Mouse (Mus musculus) heart, embryonic 14.5 days (tissue): ENCODE measurements around the gene Syde1. TPM values are rescaled to one million over a fixed set of nuclear protein-coding genes. Genes with fewer than 3 reads are reported as not detected.

Source experiments
- ATAC-seq: fragments of 200-750 bp; cut with Nextera tagmentation; 2 replicates; pipeline ENCODE4 v1.8.0; 2017; ENCODE audit warnings: low read depth, moderate TSS enrichment; ENCODE audit not compliant: insufficient number of reproducible peaks, insufficient read depth, low FRiP score
- H3K27ac ChIP-seq, 2 experiments: fragments of 200-500 bp in 1 of 2; fragments of 300-500 bp in 1 of 2; sonication (generic) in 1 of 2; replicated peaks in 1 of 2; 2 replicates each; pipeline ENCODE4 v1.5.1; 2012 to 2014; ENCODE audit warnings: low read depth in 2 of 2, low read length in 2 of 2, control low read depth in 1 of 2, mild to moderate bottlenecking in 1 of 2, mixed read lengths in 1 of 2; ENCODE audit not compliant: control insufficient read depth in 1 of 2, insufficient read depth in 1 of 2
- H3K27me3 ChIP-seq: fragments of 300-500 bp; sonication (generic); 2 replicates; pipeline ENCODE4 v1.6.1; 2014; ENCODE audit warnings: mild to moderate bottlenecking, low read length, control low read depth; ENCODE audit not compliant: control insufficient read depth, insufficient read depth
- H3K36me3 ChIP-seq: fragments of 300-500 bp; sonication (generic); 2 replicates; pipeline ENCODE4 v1.6.1; 2014; ENCODE audit warnings: mild to moderate bottlenecking, control low read depth, low read length, mixed read lengths; ENCODE audit not compliant: control insufficient read depth, insufficient read depth
- H3K4me1 ChIP-seq, 2 experiments: fragments of 200-500 bp in 1 of 2; fragments of 300-500 bp in 1 of 2; sonication (generic) in 1 of 2; 2 replicates each; pipeline ENCODE4 v1.6.1; 2012 to 2014; ENCODE audit warnings: low read length in 2 of 2, control low read depth in 1 of 2, mixed read lengths in 1 of 2; ENCODE audit not compliant: control insufficient read depth in 2 of 2, insufficient read depth in 2 of 2
- H3K4me2 ChIP-seq: fragments of 300-500 bp; sonication (generic); 2 replicates; pipeline ENCODE4 v1.6.1; 2014; ENCODE audit warnings: mild to moderate bottlenecking, low read length
- H3K4me3 ChIP-seq, 2 experiments: fragments of 200-500 bp in 1 of 2; fragments of 300-500 bp in 1 of 2; sonication (generic) in 1 of 2; 2 replicates each; pipeline ENCODE4 v1.5.1; 2012 to 2014; ENCODE audit warnings: low read length in 2 of 2, mild to moderate bottlenecking in 2 of 2, control low read depth in 1 of 2, low read depth in 1 of 2, moderate library complexity in 1 of 2; ENCODE audit not compliant: control insufficient read depth in 1 of 2, insufficient read depth in 1 of 2
- H3K9ac ChIP-seq: fragments of 300-500 bp; sonication (generic); 2 replicates; pipeline ENCODE4 v1.6.1; 2014; ENCODE audit warnings: mild to moderate bottlenecking, low read length
- H3K9me3 ChIP-seq: fragments of 300-500 bp; sonication (generic); 2 replicates; pipeline ENCODE4 v1.6.1; 2016; ENCODE audit warnings: low read length, control low read depth; ENCODE audit not compliant: control insufficient read depth
- WGBS: fragments of 180-500 bp; shearing (Covaris S2); extraction: QIAGEN DNeasy Blood & Tissue Kit; methylation state at CpG from one replicate; pipeline ENCODE4 v1.1.7; 2014; 5-methylcytosine and 5-hydroxymethylcytosine counted together
- polyA plus RNA-seq: library from polyadenylated mRNA; unstranded; fragments of >200 nt; fragmentation: Nextera tagmentation; extraction: Ambion mirVana; gene quantifications from 2 replicates; pipeline ENCODE4 v1.2.1, GENCODE M21; 2014

Syde1 gene
- polyA plus RNA-seq, 1 experiment from 2014 or later, result 15.6 TPM

- H3K27ac ChIP-seq, result no peak overlapping the region
- 96% methylated on average over 13 of the region's 13 CpGs for WGBS
- H3K4me2 ChIP-seq, result no peak overlapping the region
- H3K9me3 ChIP-seq, result no peaks in the 10 kb centered on the region
- H3K36me3 ChIP-seq, result peaks cover 88% of the 10 kb centered on the region
- peaks cover 9% of the 10 kb centered on the region in 2 experiments; a peak in 2 of 4 replicates for H3K4me1 ChIP-seq
- H3K9ac ChIP-seq, result no peak overlapping the region
- no peak for ATAC-seq
- no peak overlapping the region for H3K4me3 ChIP-seq
- no peaks in the 10 kb centered on the region for H3K27me3 ChIP-seq
Observed at GRCm38 (mm10) chr10:78586026-78586425, 5.7 kb downstream of the Syde1 start.

- no peak overlapping the region for H3K27ac ChIP-seq
- no peaks in the 10 kb centered on the region for H3K9me3 ChIP-seq
- H3K27me3 ChIP-seq, result no peaks in the 10 kb centered on the region
- peaks cover 8% of the 10 kb centered on the region in 2 experiments; a peak in 2 of 4 replicates for H3K4me1 ChIP-seq
- no peak overlapping the region for H3K4me2 ChIP-seq
- H3K4me3 ChIP-seq, result no peak overlapping the region
- H3K36me3 ChIP-seq, result peaks cover 92% of the 10 kb centered on the region
- WGBS, result 80% methylated on average over 22 of the region's 22 CpGs
- ATAC-seq, result no peak
- no peak overlapping the region for H3K9ac ChIP-seq
Observed at GRCm38 (mm10) chr10:78585606-78586005, 6.2 kb downstream of the Syde1 start.

- Histone ChIP-seq H3K27me3 (no peaks in the 10 kb centered on the region), H3K4me1 (peaks cover 2 to 3% of the 10 kb centered on the region in 2 experiments; a peak in 2 of 4 replicates), H3K36me3 (peaks cover 97% of the 10 kb centered on the region), H3K27ac (no peak overlapping the region), H3K4me2 (no peak overlapping the region), H3K4me3 (no peak overlapping the region), H3K9ac (no peak overlapping the region), H3K9me3 (no peaks in the 10 kb centered on the region)
- WGBS, result 92% methylated on average over 1 of the region's 1 CpGs
- no peak for ATAC-seq
Observed at GRCm38 (mm10) chr10:78584996-78585395, 6.8 kb downstream of the Syde1 start.

- ATAC-seq, result no peak
- H3K36me3 ChIP-seq, result peaks cover 97% of the 10 kb centered on the region
Observed at GRCm38 (mm10) chr10:78583939-78584338, 7.8 kb downstream of the Syde1 start.

GRCm38 (mm10) chr10:78583347-78583746, 8.4 kb downstream of the Syde1 start:
- Histone ChIP-seq H3K4me1 (no peaks in the 10 kb centered on the region), H3K36me3 (peaks cover 97% of the 10 kb centered on the region), H3K4me3 (no peak overlapping the region), H3K9ac (no peak overlapping the region), H3K27ac (no peak overlapping the region), H3K27me3 (no peaks in the 10 kb centered on the region), H3K9me3 (no peaks in the 10 kb centered on the region), H3K4me2 (no peak overlapping the region)
- WGBS, result 62% methylated on average over 9 of the region's 9 CpGs
- ATAC-seq, result no peak

More at GRCm38 (mm10) chr10:78583939-78584338, 7.8 kb downstream of the Syde1 start:
- H3K4me3 ChIP-seq, result no peak overlapping the region
- H3K9me3 ChIP-seq, result no peaks in the 10 kb centered on the region
- no peaks in the 10 kb centered on the region for H3K4me1 ChIP-seq
- 67% methylated on average over 3 of the region's 3 CpGs for WGBS
- H3K27me3 ChIP-seq, result no peaks in the 10 kb centered on the region
- no peak overlapping the region for H3K27ac ChIP-seq
- no peak overlapping the region for H3K4me2 ChIP-seq
- H3K9ac ChIP-seq, result no peak overlapping the region

GRCm38 (mm10) chr10:78581121-78581520, 10.6 kb downstream of the Syde1 start:
- ATAC-seq, result no peak
- H3K9ac ChIP-seq, result no peak overlapping the region
- no peak overlapping the region for H3K4me3 ChIP-seq
- no peak overlapping the region for H3K4me2 ChIP-seq
- no peaks in the 10 kb centered on the region for H3K27me3 ChIP-seq
- WGBS, result 91% methylated on average over 7 of the region's 7 CpGs
- H3K36me3 ChIP-seq, result peaks cover 95% of the 10 kb centered on the region
- H3K4me1 ChIP-seq, result peaks cover 3 to 5% of the 10 kb centered on the region in 2 experiments; a peak in 3 of 4 replicates
- no peaks in the 10 kb centered on the region for H3K9me3 ChIP-seq
- H3K27ac ChIP-seq, result no peak overlapping the region

- Histone ChIP-seq H3K9me3 (no peaks in the 10 kb centered on the region), H3K4me2 (no peak overlapping the region), H3K9ac (no peak overlapping the region), H3K27me3 (no peaks in the 10 kb centered on the region), H3K36me3 (peaks cover 66% of the 10 kb centered on the region), H3K4me1 (peaks cover 5 to 15% of the 10 kb centered on the region in 2 experiments), H3K4me3 (no peak overlapping the region), H3K27ac (no peak overlapping the region)
- no peak for ATAC-seq
- 78% methylated on average over 3 of the region's 3 CpGs for WGBS
Observed at GRCm38 (mm10) chr10:78578204-78578603, 13.6 kb downstream of the Syde1 start.
